Mouse (Mus musculus): ENCODE results near the gene Bbs1. TPM values are rescaled to one million over a fixed set of nuclear protein-coding genes. Genes with fewer than 3 reads are reported as not detected.
"Not testable (repeated sequence)": the region's sequence is repeated elsewhere in the genome, so short reads cannot be mapped to it uniquely, and the experiment has no call there.

Gene Bbs1
- total RNA-seq, 1 experiment from 2014 or later: not detected

DNA sequence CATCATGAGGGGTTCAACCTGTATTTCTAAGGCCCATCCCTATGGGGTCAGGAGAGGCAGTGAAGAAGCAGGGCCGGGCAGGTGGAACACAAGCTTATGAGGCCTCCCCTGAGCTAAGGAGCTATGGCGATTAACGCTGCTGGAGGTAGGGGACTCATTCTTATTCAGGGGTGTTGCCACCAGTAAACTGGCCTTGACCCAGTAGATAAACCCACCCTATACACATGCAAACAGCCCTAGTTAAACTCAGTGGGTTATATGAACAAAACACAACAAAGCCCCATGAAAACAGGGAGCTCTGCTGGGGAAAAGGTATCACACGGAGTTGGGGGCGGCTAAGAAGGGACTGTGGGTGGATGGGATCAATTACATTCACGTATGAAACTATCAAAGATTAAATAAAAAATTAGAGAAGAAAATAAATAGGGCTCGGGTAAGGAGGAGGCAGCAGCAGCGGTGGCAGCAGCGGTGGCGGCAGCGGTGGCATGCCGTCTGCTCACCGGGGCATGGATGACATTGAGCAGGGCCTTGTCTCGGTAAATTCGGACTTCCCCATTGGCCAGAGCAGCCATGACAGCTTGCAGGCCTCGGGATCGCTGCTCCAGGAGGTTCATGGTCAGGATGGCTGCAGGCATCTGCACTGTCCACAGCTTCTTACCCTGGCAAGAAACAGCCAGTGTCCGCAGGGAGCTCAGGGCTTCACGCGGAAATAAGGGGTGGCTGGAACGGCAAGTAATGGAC is 9.5 kb downstream of the Bbs1 start:
- no peak for ATAC-seq (replicated peaks; ENCODE audit: insufficient number of reproducible peaks, low FRiP score, low TSS enrichment, poor library complexity, severe bottlenecking)

DNA sequence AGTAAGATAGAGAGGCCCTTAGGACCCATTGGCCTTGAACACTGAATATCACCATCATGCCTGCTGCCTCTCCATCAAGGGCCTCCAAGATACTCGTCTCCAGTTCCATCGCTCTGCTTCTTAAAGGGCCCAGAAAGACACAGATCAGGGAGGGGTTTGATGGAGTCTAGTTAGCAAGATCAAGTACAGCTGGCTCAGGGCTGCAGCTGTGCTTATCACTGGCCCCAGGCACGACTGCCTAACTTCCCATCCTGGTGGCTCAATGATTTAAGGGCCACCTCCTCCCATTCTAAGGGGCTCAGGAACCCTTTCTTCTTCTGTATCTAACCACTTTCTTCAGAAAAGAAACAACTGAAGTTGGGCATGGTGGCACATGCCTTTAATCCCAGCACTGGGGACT is 14.6 kb downstream of the Bbs1 start:
- ATAC-seq (replicated peaks; ENCODE audit: insufficient number of reproducible peaks, low FRiP score, low TSS enrichment, poor library complexity, severe bottlenecking): no peak

DNA sequence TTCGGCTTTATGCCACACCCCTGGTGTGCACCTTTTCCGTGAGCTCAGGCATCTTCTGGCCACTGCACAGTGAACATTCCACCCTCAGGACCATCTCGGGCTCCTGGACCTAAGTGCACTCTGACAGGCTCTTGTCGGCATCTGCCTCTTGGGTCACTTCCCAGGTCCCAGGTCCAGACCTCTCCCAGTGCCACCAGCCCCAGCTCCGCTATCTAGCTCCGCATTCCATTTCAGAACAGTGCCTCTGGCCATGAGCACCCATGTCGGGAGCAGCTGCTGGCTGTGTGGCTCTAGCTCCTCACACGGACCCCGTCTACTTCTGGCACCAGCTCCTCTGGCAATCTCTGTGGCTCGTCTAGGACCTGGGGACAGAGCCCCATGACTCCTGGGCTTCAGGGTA is 16.6 kb downstream of the Bbs1 start:
- no peak for ATAC-seq (replicated peaks; ENCODE audit: insufficient number of reproducible peaks, low FRiP score, low TSS enrichment, poor library complexity, severe bottlenecking)

DNA sequence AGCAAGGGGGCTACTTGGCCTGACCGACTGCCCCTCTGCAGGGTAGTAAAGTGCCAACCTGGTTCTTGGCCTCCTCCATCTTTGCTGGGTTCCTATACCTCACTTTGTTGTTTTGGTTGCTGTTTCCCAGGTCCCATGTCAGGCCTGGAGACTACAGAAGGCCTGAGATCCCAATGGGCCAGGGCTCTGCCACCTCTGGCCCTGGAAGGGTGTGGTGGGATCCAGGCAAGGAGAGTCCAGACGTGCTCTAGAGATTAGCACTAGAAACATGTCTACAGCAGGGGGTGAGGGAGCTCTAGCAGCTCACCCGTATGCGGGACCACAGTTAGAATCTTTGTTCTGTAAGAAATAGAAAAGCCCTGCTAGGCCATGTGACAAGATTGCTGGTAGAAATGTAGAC is 22.5 kb downstream of the Bbs1 start:
- ATAC-seq (replicated peaks; ENCODE audit: insufficient number of reproducible peaks, low FRiP score, low TSS enrichment, poor library complexity, severe bottlenecking): no peak

DNA sequence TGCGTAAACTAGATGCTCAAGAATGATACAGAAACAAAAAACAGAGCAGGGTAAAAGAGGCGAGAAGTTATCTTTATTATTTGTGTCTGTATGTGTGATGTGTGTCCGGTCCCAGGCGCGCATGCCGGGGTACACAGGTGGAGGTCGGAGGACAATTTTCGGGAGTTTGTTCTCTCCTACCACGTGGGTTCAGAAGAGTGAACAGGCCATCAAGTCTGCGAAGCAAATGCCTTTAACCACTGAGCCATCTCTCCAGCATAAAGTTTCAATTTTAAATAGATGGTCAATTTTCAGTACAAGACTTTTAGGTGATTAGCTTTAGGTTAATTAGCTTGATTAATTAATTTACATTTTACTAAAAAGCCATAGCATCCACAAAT is 27.1 kb downstream of the Bbs1 start:
- ATAC-seq (replicated peaks; ENCODE audit: insufficient number of reproducible peaks, low FRiP score, low TSS enrichment, poor library complexity, severe bottlenecking): no peak

DNA sequence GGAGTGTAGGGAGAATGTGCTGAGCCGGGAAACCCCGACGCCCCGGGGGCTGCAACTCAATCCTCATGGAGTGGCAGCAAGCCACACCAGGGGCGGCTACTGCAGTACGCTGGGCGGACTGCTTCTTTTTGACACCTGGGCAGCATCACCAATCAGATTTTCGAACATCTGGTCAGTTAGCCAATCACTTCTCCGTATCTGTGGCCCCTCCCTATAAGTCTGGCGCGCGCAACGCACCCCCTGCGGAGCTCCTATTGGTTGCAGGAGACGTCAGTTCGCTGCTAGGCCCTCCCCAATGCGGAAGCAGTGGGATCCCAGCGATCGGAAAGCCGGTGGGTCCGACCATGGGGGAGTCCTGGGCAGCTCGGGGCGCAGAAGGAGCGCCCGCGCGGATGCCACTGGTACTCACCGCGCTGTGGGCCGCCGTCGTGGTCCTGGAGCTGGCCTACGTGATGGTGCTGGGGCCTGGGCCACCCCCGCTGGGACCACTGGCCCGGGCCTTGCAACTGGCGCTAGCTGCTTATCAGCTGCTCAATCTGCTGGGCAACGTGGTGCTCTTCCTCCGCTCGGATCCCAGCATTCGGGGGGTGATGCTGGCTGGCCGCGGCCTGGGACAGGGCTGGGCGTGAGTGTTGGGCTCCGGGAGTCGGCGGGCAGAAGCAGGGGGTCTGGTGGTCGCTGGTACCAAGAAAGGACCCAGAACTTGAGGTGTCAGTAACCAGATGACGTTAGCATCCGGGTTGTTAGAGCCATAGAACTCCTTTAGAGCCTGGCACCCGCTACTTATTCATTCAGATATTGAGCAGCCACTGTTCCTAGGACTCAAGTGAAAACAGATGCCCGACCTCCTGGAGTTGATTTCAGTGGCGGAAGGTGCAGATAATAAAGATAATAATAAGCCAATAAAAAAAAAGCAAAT is 27.8 kb downstream of the Bbs1 start, which contains the start of gene Zdhhc24:
Gene Zdhhc24 (plus strand): TSS at position 264 of the 919 bp plus-strand sequence.
- ATAC-seq (replicated peaks; ENCODE audit: insufficient number of reproducible peaks, low FRiP score, low TSS enrichment, poor library complexity, severe bottlenecking): peak; percentile 99

DNA sequence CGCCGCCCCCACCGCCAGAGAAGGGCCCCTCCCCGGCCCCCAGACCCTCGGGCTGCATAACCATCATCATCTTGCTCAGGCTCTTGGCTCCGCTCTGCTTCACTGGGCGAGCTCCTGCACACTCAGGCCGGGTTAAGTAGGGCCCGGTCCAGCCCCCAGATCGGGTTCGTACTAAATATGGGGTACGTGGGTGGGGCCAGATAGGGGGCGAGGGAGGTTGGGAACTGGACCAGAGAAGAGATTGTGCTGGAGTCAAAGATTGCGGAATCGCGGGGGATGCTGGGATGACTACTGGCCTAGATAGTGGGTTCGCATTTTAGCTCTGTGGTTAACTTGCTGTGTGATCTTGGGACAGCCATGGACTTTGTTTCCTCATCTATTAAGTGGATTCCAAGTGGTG is 28.6 kb downstream of the Bbs1 start, which contains the start of gene Actn3:
Gene Actn3 (minus strand): TSS at position 125 of the 400 bp plus-strand sequence.
- no peak for ATAC-seq (replicated peaks; ENCODE audit: insufficient number of reproducible peaks, low FRiP score, low TSS enrichment, poor library complexity, severe bottlenecking)

DNA sequence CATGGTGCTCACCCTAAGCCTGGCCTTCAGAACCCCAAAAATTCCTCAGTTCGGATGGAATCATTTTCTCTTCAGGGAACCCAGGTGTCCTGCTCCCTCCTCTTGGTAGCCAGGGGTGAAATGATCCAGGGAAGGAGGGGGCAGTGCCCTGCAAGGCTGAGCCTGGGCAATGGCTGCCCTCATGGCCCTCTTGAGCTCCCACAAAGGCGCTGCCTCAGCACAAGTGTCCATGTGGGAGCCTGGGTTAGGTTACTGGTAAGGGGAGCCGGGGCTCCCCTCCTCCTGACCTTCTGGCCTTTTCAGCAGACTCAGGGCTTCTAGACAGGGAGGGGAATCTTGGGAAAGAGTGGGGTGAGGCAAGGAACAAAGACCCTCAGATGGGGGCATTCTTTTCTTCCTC is 29.7 kb downstream of the Bbs1 start:
- no peak for ATAC-seq (replicated peaks; ENCODE audit: insufficient number of reproducible peaks, low FRiP score, low TSS enrichment, poor library complexity, severe bottlenecking)

DNA sequence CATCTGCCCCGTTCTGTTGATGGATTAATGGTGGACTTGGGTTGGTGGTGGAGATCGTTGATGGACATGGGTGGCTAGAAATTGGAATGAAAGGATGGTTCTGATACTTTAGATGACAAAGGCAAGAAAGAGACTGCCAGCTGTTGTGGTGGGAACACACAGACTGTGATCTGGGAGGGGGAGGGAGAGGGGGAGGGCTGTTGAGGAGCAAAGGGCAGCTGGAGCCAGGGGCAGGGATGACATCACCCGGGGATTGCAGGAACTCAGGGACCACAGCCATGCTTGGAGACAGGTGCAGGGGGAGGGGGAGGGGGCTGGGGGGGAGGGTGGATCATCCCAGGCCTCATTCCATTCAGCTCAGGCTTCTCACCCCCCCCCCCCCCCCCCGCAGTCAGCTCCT is 30.2 kb downstream of the Bbs1 start:
- no peak for ATAC-seq (replicated peaks; ENCODE audit: insufficient number of reproducible peaks, low FRiP score, low TSS enrichment, poor library complexity, severe bottlenecking)

DNA sequence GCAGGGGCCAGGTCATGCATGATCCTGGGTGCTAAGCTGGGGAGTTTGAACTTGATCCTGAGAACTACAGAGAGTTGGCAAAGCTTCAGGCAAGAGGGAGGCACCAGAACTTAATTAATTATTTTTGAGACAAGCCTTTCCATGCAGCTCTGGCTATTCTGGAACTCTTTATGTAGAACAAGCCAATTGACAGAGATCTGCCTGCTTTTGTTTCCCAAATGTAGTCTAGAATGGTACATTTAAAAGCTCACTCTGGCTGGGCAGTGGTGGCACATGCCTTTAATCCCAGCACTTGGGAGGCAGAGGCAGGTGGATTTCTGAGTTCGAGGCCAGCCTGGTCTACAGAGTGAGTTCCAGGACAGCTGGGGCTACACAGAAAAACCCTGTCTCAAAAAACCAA is 31.8 kb downstream of the Bbs1 start:
- ATAC-seq (replicated peaks; ENCODE audit: insufficient number of reproducible peaks, low FRiP score, low TSS enrichment, poor library complexity, severe bottlenecking): not testable (repeated sequence)

DNA sequence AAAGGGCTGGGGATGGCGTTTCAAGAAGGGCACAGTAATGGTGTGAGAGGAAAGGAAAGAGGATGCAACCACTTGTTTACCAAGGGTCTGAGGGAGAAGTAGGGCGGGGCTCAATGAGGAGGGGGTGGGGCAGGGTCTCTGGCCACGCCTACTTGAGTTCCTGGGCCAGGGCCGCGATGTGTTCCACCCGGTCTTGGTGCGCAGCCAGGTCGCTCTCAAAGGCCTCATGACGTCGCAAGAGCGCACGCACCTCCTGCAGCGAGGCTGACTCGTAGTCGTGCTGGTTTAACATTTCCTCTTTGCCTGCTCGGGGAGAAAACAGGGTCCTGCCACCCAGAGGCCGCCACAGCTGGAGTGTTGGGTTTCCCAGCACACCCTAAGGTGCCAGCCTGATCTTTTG is 41.3 kb downstream of the Bbs1 start:
- no peak for ATAC-seq (replicated peaks; ENCODE audit: insufficient number of reproducible peaks, low FRiP score, low TSS enrichment, poor library complexity, severe bottlenecking)

DNA sequence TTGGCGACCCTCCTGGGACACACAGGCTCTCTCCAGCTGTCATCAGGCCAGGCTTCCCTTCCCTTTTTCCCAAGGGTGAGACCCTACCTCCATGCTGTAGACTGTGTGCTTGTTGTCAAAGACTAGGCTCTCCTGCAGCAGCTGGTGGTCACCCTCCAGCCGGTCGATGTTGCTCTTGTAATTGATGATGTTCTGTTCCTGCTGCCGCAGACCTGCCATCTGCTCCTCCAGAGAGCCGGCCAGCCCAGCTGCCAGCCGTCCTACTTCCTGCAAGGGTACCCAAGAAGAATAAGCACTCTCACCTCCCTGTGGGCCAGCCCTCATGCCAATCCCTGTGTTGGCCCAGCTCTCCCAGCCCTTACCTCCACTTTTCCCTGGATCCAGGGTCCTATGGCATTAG is 43.4 kb downstream of the Bbs1 start:
- ATAC-seq (replicated peaks; ENCODE audit: insufficient number of reproducible peaks, low FRiP score, low TSS enrichment, poor library complexity, severe bottlenecking): no peak

DNA sequence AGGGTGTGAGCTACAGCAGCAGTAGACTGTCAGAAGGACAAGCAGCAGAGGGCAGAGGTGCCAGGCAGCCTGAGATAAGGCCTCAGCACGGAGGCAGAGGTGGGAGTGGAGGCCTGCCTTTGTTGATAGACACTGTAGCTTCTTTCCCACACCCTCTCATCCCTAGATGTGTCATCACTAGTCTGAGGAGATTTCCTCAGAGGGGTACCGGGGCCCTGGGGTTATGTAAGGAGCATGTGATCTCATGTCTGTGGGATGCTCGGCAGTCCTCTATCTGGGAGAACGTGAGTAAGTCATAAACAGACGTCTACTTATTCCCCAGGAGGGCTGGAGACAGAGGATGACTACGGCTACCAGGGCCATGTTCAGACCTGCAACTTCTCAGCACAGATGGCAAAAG is 47.3 kb downstream of the Bbs1 start:
- ATAC-seq (replicated peaks; ENCODE audit: insufficient number of reproducible peaks, low FRiP score, low TSS enrichment, poor library complexity, severe bottlenecking): no peak

DNA sequence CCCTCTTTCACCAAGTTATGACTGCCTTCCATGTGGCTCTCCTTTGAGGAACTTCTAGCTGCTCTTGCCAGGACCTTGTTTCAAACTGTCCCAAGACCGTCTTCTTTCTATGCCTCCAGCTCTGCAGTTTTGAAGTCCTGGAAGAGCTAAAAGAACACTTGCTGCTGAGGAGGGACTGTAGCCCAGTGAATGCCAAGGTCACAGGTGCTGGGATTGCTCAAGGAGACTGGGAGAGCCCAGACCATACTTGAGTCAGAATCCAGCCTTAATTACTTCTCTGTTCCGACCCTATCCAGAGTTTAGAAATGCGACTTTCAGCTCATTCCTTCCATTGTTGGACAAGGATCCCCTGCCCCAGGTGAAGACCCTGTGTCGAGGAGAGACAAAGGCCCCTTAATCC is 50.5 kb downstream of the Bbs1 start:
- no peak for ATAC-seq (replicated peaks; ENCODE audit: insufficient number of reproducible peaks, low FRiP score, low TSS enrichment, poor library complexity, severe bottlenecking)

DNA sequence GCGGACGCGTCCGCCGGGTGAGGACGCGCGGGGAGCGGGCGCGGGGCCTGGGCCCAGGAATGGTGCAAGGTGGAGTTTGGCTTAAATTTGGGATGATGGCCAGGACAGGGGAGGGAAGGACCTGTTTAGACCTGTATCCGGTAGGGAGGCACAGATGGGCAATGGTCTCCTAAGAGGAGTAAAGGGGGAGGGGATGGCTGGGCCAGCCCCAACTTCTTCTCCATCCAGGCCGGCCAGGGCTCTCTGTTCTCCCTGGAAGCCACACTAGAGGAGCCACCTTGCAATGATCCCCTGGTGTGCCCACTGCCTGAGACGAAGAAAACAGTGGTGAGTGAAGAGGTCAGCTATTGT is 51.0 kb downstream of the Bbs1 start:
- no peak for ATAC-seq (replicated peaks; ENCODE audit: insufficient number of reproducible peaks, low FRiP score, low TSS enrichment, poor library complexity, severe bottlenecking)

DNA sequence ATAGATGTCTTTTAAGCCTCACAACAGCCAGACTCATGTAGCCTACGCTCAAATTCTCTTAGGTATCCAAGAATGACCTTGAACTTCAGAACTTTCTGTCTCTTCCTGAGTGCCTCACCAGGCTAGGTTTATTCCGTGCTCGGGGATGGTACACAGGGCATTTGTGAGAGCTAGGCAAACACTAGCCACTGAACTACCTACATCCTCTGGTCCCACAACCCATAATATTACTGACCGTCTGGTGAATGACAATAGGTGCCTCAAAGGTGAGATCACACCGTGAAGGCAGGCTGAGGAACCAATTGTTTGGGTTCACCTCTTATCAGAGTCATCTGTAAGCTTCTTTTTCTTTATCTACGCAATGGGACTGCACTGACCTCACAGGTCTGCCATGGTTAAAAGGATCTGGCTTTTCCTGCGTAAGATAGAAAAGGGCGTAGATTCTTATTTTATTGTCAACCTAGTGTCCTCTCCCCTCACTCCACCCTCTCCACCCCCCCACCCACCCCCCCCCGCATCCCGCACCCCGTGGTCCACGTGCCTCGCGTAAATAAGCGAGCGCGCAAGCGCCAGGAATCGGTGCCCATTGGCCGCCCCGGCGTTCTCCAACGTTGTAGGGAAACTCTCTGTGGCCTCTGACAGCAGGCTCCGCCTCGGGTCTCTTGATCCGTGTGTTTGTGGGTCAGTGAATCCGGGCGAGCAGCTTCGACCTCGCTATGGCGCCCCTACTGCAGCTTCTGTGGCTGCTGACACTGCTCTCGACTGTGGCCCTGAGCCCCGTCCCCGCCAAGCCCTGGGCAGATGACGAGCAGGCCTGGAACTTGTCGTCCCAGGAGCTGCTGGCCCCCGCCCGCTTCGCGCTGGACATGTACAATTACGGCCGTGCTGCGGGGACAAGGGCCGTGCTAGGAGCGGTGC is 51.6 kb downstream of the Bbs1 start, which contains the start of gene Ctsf:
Gene Ctsf (plus strand): TSS at position 579 of the 918 bp plus-strand sequence.
- ATAC-seq (replicated peaks; ENCODE audit: insufficient number of reproducible peaks, low FRiP score, low TSS enrichment, poor library complexity, severe bottlenecking): no peak

DNA sequence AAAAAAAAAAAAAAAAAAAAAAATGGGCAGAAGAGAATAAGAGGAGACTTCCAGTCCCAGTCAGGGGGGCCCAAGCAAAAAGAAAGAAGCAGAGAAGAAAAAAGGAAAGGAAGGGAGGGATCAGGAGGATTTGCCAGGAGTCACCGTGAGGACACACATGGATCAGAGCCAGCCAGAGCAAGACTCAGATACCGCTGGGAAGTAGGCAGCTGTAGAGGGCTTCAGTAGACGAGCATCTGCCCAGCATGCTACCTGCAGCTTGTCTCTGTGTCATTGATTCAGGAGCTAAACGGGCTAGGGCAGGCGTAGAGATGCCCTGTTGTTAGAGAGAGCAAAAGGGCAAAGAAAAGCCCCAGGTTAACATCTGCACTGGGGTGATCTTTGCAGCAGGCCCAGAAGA is 56.1 kb downstream of the Bbs1 start:
- ATAC-seq (replicated peaks; ENCODE audit: insufficient number of reproducible peaks, low FRiP score, low TSS enrichment, poor library complexity, severe bottlenecking): no peak

DNA sequence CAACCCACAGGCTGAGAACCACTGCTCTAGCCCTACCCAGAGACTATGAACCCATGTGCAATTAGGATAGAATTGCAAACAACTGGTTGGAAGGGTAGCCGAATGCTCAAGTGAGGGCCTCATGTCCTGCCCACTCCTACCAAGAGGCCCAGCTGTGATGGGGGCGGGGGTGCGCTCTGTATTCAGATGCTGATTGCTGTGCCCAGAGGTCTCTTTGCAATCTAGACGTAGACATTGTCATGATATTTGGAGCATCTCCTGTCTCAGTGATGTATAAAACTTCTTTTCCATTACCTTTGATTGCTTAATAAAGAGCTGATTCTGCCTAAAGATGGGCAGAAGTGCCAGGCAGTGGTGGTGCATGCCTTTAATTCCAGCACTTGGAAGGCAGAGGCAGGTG is 56.6 kb downstream of the Bbs1 start:
- no peak for ATAC-seq (replicated peaks; ENCODE audit: insufficient number of reproducible peaks, low FRiP score, low TSS enrichment, poor library complexity, severe bottlenecking)

DNA sequence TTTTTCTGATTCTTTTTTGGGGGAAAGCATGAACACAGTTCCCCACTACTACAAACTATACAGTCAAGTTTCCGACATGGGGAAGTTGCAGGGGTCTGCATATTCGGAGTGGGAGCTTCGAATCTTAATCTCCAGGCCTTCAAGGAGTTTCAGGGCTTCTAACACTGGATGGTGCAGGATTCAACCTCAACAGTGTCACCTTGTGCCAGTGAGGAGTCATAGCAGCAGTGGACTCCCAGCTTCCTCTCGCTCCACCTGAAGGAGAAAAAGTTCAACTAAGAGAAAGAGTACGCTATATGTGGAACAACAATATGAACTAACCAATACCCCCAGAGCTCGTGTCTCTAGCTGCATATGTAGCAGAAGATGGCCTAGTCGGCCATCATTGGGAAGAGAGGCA is 58.9 kb downstream of the Bbs1 start:
- no peak for ATAC-seq (replicated peaks; ENCODE audit: insufficient number of reproducible peaks, low FRiP score, low TSS enrichment, poor library complexity, severe bottlenecking)
